Mouse (Mus musculus): ENCODE data around the gene Phactr3.

DNA sequence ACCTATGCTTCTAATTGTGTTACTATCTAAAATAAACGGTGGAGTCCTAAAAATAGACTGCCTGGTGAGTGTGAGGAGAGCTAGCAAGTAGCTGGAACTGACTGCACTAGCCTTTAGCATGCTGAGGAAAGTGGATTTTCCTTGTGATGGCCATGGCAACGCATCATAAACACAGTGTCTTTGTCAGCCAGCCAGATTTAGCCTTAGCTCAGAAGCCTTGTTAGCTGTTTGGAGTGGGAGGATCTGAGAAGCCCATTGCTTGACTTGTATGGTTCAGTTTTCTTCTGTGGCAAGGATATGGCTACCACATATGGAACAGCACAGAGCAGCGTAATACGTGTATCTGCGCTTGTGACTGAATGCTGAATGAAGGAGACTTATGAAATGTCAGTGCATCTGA lies 210.8 kb downstream of the Phactr3 start:
- TF ChIP-seq CTCF (IDR thresholded peaks at IDR 0.05; ENCODE audit: low read depth): no peak
- no peak for TF ChIP-seq EP300 (IDR thresholded peaks at IDR 0.05; ENCODE audit: low read depth)

All from liver, embryonic 14.5 days (tissue).